Mouse (Mus musculus): ENCODE data around the gene Ear1.
"Not testable (repeated sequence)": the region's sequence is repeated elsewhere in the genome, so short reads cannot be mapped to it uniquely, and the experiment has no call there.

Ear1 gene

GRCm38 (mm10) chr14:43875417-43875816, at the start of gene Ear1:
Gene Ear1, minus strand, starts transcription at chr14:43875517.
- not testable (repeated sequence) for DNase-seq (ENCODE audit: low read depth, low spot score)

DNA sequence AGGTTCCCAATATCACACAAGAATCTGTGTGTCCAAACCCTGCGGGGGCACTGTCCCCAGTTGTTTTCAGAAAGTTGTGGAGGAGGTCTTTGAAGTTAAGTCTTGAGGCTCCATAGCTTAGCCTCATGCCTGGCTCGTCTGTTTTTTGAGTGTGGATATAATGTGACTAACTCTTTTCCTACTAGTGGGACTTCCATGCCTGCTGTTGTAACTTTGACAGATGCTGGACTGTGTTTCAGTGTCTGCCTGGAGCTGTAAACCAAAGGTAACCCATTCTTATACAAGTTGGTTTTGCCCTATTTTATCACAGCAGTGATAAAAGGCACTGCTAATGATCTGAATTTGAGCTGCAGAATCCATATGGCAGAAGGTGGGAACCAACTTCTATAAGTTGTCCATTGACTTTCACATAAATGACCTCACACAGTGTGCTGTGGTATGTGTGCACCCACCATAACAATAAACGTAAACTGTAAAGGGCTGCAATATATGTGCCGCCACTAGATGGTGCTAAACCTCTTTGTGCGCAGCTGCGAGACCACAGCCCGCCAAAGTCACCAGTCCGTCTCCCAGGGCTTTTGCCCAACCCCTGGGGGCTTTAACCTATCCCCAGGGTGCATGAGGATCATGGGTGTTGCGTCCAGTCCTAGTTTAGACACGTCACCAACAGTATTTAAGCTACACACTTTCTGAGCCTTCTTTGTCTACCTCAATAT, 49.5 kb upstream of the Ear1 start, which contains the start of gene Gm8113:
Gene Gm8113 (plus strand): TSS at position 703 of the 716 bp plus-strand sequence.
- DNase-seq (ENCODE audit: low read depth, low spot score), result peak; percentile 49

DNA sequence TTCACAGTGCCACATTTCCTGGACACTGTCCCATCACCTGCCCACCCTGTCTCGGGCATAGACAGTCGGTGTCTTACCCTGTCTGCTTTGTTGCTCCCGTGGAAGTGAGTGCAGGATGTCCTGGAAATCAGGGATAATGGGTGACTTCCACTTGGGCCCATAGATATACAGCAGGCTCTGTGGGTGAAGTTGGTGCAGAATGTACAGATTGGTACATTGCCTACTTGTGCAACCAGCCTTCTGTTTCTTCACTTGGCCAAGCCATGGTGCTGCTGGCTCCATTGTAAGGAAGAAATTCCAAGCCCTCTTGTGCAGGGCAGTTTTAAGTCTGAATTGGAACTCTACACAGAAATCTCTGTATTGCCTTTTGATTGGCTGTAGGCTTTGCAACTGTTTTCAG, 48.1 kb upstream of the Ear1 start, which contains the start of gene Ear10:
Gene Ear10 (minus strand): TSS at position 101 of the 400 bp plus-strand sequence.
- DNase-seq (ENCODE audit: low read depth, low spot score), result not testable (repeated sequence)

- not testable (repeated sequence) for DNase-seq (ENCODE audit: low read depth, low spot score)
Observed at GRCm38 (mm10) chr14:43918214-43918613, 42.9 kb upstream of the Ear1 start.

DNA sequence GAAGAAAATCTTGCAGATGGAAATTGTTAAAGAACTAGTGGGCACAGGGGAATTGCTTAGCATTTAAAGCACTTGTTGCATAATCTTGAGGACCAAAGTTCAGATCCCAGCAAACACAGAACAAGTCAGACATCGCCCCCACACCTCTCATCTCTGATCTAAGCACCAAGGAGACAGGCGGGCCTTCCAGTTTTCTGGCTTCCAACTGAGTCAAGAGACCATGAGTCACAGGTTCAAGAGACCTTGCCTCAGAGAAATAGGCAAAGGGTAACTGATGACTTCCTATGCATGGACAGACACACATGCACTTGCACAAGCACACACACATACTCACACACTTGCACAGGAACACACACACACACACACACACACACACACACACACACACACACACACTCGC, 23.3 kb upstream of the Ear1 start:
- DNase-seq (ENCODE audit: low read depth, low spot score), result not testable (repeated sequence)

- DNase-seq (ENCODE audit: low read depth, low spot score), result not testable (repeated sequence)
Observed at GRCm38 (mm10) chr14:43895357-43895756, 20.0 kb upstream of the Ear1 start.

DNA sequence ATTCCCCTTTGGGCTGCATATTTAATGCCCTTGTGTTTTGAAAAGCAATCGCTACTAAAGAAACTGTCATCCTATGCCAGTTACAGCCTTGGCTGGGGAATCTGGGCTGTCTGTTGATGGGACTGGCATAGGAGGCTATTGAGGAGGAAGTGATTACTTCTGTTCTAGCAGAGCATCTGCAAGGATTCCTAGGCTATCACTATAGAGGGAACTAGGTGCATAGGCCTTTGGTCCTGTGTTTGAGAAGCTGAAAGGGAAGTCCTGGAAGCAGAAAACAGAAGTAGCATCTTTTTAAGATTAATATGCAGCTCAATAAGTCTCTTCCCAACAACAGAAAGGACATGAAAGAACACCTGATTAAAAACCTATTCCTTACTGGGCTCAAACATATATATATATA, 16.0 kb upstream of the Ear1 start:
- not testable (repeated sequence) for DNase-seq (ENCODE audit: low read depth, low spot score)

- not testable (repeated sequence) for DNase-seq (ENCODE audit: low read depth, low spot score)
Observed at GRCm38 (mm10) chr14:43886235-43886634, 10.9 kb upstream of the Ear1 start.

DNA sequence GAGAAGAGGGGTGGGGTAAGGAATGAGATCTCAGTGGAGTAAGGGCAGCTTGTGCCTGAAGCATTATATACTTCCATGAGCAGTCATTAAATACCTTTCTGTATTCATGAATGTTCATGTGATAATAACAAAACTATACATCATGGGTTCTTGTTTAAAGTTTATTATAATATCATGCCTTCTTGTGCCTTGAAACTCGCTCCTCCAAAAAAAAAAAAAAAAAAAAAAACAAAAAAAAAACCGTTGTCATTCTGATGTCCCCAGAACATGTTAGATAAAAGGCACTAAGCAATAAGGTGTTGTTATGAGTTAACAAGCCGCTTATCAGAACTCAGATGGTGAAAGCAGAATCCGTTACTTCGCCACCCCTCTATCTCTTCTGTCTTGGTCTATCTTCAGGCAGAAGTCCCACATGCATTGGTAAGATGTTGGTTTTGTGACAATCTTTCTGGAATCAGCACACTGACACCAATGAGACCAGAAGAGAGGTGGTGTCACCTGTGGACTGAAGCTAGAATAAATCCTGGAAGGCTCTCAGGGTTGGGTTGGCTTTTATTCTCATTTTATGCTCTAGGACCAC, 4.7 kb upstream of the Ear1 start:
- not testable (repeated sequence) for DNase-seq (ENCODE audit: low read depth, low spot score)

- not testable (repeated sequence) for DNase-seq (ENCODE audit: low read depth, low spot score)
Observed at GRCm38 (mm10) chr14:43877789-43878188, 2.5 kb upstream of the Ear1 start.

DNA sequence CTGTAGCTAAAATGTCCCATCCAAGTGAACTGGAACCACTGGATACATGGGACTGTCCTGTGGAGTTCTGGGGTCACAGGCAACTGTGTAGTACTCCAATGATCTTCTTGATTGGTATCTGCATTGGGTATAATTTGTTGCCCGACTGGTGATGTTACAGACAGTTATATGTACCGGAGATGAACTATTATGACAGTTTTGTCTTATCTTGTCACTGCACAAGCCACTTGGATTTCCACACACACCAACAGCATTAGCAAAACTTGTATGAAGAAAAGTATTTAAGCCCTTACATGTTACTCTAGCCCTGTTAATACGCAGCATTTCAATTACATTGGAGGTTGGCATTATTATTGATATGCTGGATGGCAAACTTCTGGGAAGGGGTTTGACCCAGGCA, 455 bp downstream of the Ear1 start:
- not testable (repeated sequence) for DNase-seq (ENCODE audit: low read depth, low spot score)

DNA sequence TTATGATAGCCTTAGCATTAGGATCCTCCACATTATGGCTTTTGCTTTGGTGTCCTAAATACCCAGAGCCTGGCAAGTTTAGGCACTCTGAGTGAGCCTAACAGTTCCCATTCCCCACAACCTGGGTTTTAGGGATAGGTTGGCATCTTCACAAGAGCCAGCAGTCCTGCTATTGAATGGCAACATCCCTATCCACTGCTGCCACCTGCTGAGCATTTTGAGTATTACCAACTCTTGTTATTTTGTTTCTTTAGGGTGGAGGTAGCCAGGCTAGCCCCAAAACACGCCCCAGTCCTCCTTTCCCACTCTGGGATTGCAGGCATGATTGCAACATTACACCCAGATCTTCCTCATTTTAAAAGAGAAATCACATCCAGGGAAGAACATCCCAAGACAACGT, 14.8 kb downstream of the Ear1 start:
- DNase-seq (ENCODE audit: low read depth, low spot score), result peak; percentile 12

GRCm38 (mm10) chr14:43859465-43859864, 15.9 kb downstream of the Ear1 start:
- not testable (repeated sequence) for DNase-seq (ENCODE audit: low read depth, low spot score)

DNA sequence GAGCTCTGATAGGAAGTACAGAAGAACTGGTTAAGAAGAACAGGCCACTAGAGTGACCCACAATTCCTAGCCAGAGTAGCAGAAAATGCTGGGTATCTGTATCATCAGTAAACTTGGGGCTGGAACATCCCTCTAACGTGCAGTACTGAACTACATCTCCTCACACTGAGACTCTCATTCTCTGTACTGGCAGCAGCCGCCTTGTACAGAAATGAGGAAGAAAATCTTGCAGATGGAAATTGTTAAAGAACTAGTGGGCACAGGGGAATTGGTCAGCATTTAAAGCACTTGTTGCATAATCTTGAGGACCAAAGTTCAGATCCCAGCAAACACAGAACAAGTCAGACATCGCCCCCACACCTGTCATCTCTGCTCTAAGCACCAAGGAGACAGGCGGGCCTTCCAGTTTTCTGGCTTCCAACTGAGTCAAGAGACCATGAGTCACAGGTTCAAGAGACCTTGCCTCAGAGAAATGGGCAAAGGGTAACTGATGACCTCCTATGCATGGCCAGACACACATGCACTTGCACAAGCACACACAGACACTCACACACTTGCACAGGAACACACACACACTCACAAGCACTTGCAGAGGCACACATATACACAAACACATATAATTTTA, 31.3 kb downstream of the Ear1 start:
- not testable (repeated sequence) for DNase-seq (ENCODE audit: low read depth, low spot score)

- DNase-seq (ENCODE audit: low read depth, low spot score), result not testable (repeated sequence)
Observed at GRCm38 (mm10) chr14:43840976-43841375, 34.3 kb downstream of the Ear1 start.

- DNase-seq (ENCODE audit: low read depth, low spot score), result not testable (repeated sequence)
Observed at GRCm38 (mm10) chr14:43835366-43835765, 40.0 kb downstream of the Ear1 start.

- not testable (repeated sequence) for DNase-seq (ENCODE audit: low read depth, low spot score)
Observed at GRCm38 (mm10) chr14:43830385-43830784, 44.9 kb downstream of the Ear1 start.

- not testable (repeated sequence) for DNase-seq (ENCODE audit: low read depth, low spot score)
Observed at GRCm38 (mm10) chr14:43824176-43824575, 51.1 kb downstream of the Ear1 start.

- not testable (repeated sequence) for DNase-seq (ENCODE audit: low read depth, low spot score)
Observed at GRCm38 (mm10) chr14:43821869-43822268, 53.4 kb downstream of the Ear1 start.

GRCm38 (mm10) chr14:43812458-43812857, 62.9 kb downstream of the Ear1 start:
- peak; percentile 50 for DNase-seq (ENCODE audit: low read depth, low spot score)

DNA sequence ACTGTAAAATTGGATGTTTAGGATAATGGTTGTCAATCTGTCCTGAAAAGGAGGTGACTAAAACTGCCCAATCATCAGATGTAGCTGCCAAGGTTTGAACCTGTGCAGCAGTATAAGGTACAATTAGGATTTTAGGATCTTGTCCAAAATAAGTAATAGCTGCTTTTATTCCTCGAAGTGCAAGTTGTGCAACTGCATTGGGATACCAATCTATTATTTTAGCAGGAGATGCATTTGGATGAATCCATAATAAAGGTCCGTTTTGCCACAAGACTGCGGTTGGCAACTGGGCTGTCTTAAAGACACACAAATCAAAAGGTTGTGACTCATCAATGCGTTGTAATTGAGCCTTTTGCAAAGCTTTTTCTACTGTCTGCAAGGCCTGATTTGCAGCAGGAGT, 67.2 kb downstream of the Ear1 start:
- not testable (repeated sequence) for DNase-seq (ENCODE audit: low read depth, low spot score)

DNA sequence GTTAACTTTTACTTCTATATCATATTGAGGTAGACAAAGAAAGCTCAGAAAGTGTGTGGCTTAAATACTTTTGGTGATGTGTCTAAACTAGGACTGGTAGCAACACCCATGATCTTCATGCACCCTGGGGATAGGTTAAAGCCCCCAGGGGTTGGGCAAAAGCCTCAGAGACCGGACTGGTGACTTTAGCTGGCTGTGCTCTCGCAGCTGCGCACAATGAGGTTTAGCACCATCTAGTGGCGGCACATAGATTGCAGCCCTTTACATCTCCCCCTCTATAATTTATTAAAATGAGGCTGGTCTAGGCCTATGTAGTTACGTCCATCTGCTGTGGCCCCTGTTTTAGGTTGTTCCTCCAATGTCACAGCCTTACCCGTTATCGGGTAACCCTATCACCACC, 70.9 kb downstream of the Ear1 start:
- DNase-seq (ENCODE audit: low read depth, low spot score), result not testable (repeated sequence)
